Mouse (Mus musculus) urinary bladder, postnatal 25 days (tissue): Measurements from ENCODE around the gene Adgrg6.

Experiments used
- DNase-seq: peaks from one replicate; pipeline ENCODE4 v3.0.0; 2022; ENCODE audit warnings: low spot score

Adgrg6 gene

GRCm38 (mm10) chr10:14385574-14385973, 159.9 kb downstream of the Adgrg6 start:
- no peak for DNase-seq

DNA sequence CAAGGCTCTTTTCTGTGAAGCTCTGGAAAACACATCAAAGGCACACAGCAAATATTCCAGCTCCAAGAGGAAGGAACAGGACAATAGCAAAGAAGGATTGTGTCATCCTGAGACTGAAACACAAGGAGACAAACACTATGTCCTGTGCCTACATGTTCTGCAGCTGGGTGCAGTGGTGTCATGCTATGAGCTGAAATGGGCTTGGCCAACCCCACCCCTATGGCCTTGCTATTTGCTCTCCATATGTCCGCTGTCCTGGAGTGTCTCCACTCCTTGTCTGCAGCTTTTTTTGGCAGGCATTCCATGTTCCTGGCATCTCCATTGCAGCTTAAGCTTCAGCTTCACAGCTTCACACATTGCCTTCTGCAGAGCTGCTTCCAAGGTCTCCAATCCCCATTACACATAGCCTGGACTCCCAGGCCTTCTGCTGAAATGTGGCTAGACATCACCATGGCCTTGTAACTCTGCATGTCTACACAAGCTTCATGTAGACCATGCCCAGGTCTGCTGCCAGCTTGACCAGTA, 180.3 kb downstream of the Adgrg6 start:
- DNase-seq = no peak

GRCm38 (mm10) chr10:14363226-14363625, 182.2 kb downstream of the Adgrg6 start:
- DNase-seq = no peak

- DNase-seq = no peak
These were observed 187.2 kb downstream of the Adgrg6 start for GRCm38 (mm10) chr10:14358271-14358670.
